Mouse (Mus musculus) lung, adult 18-20 months (tissue): ENCODE measurements around the gene Pdhb.

Experiments used
- DNase-seq, 2 experiments: peaks; one replicate each; pipeline ENCODE4 v3.0.0; 2022; ENCODE audit warnings: mixed read lengths in 2 of 2

Pdhb gene

DNA sequence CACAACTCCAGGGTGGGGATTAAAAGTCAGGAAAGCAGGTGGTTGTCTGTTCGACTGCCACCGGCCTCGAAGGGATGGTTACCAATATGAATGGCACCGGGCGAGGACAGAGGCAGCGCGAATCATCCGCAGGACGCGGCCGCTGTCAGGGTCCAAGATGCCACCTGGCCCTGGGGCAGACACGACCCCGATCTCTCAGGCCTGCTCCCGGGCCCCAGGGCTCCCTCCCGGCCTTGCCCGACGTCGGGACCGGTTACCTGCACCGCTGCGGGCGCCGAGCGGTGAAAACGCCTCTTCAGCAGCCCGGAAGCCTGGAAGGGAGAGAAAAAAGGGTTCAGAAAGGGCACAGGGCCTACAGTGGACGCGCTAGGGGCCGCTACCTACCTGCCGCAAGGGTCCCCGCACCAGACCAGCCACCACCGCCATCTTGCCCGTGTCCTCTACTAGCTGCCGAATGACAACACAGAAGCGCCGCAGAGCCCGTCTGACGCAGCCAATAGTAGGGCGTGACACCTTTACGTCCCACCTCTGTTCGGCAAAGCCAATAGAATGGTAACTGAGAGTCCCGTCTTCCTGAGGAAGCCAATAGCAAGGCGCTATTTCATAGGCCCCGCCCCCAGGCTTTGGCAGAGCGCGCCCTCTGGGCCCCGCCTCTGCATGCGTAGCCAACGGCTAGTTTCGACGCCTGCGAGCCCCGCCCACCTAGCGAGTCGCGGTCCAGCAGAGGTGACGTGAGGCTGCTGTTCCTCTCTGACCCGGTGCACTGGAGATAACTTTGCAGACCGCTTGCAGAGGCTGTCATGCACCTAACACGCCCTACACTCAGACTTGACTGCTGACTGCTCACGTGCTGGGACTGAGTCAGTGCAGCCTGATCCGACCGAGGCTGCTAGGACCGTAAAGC lies at the start of gene Pdhb:
Pdhb (minus strand) TSS at position 519 of the 904 bp plus-strand sequence.
- DNase-seq, result peak; percentile 99

DNA sequence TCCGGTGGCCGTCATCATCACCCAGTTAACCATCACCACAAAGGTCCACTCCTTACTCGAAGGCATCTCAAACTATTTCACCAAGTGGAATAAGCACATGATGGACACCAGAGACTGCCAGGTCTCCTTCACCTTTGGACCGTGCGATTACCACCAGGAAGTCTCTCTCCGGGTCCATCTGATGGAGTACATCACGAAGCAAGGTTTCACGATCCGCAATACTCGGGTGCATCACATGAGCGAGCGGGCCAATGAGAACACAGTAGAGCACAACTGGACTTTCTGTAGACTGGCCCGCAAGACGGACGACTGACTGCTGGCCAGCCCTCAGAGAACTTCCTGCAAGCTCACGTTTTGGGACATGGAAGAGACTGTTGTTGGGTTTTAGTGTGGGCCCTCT lies 49.7 kb upstream of the Pdhb start:
- DNase-seq, result no peak

DNA sequence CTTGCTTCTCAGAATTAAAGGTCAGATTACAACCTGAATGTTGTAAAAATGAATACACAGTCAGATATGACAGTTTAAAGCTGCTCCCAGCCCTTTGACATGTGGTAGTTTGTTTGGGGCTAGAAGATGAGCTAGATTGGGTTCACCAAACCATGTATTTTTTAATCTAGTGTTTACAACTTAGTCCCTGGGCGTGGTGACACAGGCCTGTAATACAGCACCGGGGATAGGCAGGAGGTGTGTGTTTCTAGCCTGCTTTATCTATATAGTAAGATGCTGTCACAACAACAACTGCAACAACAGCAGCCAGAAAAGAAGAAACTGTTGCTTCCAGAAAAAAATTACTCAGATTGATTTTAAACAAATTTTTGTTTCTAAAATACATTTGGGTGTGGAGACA lies 48.1 kb upstream of the Pdhb start:
- no peak for DNase-seq

DNA sequence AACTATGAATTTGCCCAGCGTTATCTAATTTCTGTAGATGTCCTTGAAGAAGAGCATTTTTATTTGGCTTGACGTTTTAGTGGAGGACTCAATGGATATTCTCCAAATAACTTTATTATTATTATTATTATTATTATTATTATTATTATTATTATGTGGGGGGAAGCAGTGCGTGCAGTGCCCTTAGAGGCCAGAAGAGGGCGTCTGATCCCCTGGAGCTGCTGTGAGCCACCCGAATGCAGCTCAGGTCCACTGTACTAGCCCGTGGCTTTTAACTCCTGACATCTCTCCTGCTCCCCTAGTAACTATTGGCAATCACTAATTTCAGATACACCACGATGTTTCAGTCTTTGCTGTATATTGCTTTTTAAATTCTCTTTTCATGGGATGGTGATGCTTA lies 47.5 kb upstream of the Pdhb start:
- DNase-seq, result no peak

DNA sequence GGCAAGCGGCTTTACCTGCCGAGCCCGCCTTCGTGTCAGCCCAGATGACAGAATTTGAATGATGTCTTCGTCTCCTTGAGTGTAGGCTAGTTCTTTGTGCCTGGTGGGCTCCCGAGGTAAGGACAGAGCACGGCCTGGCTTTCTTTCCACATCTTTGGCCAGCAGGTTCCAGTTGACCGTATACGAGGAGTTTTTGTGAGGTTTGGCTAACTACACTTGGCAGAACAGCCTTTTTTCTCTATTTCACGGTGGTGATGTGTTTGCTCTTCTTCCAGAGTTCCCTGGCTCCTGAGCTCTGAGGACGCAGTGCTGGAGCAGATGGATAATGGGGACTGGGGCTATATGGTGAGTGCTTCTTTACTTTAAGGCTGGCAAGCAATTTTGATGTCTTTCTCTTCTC lies 47.1 kb upstream of the Pdhb start:
- DNase-seq, result no peak

DNA sequence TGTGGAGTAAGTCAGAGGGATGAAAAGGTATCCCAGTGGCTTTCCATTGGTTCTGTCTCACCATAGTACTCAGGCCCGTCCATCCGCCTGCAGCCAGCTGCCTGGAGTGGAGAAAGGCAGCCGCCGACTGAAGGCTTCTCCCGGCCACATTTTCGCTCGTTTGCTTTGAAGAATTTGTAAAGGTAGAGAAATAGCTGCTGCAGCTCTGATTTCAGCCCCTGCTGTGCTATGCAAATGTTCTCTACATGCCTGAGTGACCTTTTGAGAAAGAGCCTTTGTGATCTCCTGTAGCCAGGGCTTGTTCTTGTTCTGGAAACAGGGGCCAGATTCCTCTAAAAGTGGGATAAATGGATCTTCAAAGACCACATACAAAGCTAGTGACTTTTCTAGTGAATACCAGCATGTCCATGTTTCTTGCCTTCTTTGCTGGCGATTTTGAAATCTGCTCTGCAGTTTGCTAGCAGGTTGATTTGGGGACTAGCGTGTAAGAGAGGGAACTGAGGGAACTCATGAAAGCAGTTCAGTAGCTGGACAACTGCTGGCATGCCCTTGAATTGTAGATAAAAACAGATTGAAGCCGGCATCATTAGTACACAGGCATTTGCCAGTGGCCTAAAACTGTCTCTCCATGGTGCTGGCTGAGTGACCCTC lies 46.0 kb upstream of the Pdhb start:
- no peak for DNase-seq

DNA sequence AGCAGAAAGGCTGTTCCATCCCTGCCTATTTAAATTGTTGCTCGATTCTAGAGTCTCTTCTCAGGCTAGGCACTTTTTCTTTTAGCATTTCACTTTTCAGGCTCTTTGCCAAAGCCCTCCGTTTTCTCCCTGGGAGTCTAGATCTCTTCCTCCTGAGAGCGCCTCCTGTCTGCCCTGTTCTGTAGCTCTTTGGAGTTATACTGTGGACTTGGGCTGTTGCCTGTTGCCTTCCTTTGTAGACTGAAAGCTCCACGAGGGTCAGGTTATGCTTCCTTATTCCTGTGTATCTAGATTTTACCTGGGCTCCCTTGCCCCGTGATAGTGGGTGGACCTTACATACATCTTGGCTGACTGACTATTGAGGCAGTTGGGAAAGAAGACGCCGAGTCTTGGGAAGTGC lies 45.4 kb upstream of the Pdhb start:
- DNase-seq, result no peak

DNA sequence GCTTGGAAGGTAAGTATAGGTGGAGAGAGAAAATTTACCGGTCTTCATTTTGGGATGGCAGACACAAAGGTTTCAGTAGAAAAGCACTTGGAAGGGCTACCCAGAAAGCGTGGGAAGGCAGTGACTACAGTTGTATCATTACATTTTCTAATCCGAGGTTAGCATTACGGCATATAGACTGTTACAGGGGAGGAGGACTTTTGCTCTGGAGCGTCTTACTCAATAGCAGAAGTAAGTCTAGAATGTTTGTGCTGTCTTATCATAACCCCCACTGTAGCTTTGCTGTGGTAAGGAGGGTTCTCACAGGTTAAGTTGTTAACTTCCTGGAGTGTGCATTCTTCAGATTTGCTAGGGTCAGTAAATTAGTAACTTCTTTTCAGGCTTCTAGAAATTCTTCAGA lies 43.3 kb upstream of the Pdhb start:
- DNase-seq, result no peak

DNA sequence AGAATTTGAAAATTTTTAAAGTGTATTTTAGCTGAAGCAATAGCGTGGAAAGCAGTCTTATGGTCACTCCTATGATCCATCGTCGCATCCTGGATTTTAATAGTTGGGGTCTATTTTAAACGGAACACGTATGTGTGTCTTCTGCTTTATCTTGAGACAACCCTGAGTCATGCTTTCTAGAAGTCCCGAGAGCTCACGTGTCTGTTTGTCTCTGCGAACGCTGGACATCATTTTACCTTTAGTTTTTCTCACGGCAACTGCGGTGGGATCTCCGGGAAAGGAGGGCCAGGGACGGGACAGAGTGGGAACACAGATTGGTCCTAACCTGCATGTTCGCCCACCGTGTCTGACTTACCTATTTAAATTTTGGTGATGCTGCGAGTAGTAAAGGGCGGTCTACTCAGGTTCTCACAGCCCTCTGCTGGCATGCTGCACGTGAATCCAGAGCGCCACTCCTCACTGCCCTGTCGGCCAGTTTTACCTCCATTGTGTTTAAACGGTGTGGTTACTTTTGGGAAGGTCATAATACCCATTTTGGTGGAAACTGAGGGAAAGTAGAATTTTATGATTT lies 42.5 kb upstream of the Pdhb start:
- no peak for DNase-seq

DNA sequence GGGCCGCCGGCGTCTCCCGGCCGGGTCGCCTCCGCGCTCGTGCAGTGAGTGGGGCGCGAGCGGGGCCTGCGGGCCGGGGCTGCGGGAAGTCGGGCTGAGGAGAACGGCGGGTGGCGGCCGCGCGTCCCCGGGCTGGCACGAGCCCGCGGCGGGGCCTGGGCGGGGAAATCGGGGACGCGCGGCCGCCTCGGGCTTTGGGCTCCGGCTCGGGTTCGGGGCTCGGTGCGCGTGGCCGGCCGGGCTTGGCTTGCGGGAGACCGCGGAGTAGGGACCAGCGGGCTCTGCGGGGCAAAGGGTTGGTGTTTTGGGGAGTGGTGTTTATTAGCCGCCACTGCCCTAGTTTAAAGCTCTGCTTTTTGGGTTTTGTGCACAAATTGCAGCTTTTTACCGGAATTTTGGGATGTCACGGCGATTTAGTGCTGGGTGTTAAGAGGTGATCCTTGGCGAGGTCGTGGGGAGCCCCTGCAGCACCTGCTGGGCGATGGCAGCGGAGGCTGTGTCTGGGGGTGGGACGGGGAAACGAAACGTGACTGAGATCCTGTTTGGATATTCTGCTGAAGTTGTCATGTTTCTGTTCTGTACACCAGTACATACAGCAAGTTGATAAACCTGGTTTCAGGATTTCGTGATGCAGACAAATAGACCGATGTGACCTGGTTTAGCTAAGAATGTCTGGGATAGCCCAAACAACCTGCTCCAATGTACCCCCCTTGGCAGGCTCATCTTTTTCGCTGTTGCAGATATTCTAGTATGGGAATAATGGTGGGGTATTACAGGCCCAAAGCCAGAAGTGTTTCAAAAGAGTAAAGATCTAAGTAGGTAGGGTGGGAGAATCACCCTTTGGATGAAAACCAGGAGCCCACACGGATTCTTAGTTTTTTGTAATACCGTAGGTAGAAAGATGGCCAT lies 41.7 kb upstream of the Pdhb start:
- peak; percentile 64 to 70 for DNase-seq

DNA sequence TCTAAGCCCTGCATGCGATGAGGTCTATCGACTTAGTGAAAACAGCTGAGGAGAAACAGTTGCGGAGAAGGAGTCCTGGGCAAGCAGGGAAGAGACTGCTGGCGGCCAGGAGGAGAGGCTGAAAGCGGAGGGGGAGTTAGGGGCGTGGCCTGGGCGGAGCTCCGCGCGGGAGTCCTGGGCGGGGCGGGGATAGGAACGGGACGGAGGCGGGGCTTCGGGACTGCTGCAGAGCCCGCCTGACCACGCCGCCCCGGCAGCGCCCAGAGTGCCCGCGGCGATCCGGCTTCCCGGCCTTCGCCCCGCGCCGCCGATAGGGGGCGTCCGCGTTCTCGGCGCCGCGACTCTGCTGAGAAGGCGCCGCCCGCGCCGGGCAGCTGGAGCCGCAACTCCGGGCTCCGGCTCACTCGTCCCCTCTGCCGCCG lies 41.0 kb upstream of the Pdhb start, which contains the start of gene Kctd6:
Kctd6 (plus strand) TSS at position 338 of the 422 bp plus-strand sequence.
- DNase-seq, result peak; percentile 97 to 99

DNA sequence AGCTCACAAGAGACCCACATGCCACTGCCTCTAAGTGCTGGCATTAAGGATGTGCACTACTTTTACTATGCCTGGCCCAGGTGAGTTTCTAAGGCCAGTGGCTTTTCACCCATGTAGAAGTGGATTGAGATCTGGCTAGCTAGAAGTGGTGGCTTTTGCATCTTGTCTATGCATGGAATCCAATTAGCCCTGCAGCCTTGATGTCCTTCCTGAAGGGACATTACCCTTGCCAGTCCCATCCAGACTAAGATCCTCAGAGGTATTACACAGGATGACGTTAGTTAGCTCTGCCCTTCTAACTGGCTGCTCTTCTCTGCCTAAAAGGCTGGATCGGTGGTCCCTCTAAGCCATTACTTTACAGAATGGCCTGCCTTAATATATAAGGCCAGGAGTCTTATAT lies 40.2 kb upstream of the Pdhb start:
- no peak for DNase-seq

DNA sequence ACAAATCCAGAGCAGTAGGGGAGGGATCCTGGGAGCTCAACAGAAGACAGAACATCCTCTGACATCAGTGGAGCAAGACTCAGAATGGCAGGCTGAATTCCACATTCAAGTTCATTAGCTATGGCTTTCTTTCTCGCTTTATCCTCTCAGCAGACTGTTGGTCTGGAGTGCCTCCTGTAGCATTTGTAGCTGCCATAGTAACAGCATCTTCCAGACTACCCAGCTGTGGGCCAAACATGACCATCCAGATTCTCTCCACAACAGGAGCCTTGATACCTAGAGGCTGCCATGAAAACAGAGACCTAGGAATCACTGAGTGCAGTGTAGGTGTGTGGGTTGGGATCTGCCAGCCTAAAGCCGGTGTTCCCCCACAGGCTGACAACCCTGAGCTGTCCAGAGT lies 37.1 kb upstream of the Pdhb start:
- DNase-seq, result no peak

DNA sequence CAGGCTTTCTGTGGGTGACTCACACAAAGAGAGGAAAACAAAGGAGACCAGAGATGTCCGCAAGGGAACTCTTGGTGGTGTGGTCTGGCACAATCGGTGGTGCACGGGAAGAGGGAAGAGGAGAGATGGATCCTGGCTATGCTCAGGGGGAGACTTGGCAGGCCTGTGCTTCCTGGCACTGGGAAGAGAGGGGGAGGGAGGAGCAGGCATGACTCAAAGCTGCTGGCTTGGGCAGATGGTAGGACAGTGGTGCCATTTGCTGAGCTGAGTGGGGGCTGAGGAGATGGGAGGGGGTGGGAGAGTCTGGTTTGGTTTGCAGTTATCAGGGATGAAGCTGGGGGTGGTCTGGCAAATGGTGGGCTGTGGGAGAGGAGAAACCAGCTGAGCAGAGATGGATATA lies 36.1 kb upstream of the Pdhb start:
- no peak for DNase-seq

DNA sequence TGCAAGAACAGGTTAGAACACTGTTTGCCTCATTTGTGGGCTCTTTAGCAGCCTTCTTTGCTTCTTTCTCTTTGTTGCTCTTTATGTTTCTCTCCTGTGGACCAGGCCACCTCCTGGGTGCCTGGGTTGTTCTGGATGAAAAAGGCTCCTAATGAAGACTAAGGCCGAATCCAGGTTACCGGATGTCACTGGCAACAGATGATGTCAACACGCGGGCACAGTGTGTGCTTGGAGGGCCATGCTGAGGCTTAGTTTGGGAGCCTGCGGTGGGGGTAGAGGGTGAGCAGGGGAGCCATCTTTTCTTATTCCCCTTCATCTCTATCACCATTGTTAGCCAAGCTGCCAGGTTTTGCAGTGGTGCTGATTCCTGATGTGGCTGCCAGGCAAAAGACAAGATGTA lies 34.7 kb upstream of the Pdhb start:
- no peak for DNase-seq

DNA sequence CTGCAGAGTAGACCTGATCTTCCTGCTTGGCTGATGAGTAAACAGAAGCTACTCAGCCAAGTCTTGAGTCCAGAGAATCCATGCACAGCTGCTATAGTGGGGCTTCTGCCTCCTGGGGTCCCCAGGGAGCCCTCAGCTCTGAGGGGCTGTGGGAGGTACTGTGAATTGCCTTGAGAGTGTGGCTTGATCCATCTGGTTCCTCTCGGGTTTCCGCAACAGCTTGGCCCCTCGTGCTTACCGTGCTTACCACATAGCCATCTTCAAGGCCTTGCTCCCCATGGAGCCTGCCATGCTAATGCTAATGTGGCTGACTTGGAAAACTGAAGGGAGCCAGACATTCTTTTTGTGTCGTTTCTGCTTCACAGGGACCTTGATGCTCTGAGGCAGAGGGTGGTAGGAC lies 34.3 kb upstream of the Pdhb start:
- DNase-seq, result no peak

DNA sequence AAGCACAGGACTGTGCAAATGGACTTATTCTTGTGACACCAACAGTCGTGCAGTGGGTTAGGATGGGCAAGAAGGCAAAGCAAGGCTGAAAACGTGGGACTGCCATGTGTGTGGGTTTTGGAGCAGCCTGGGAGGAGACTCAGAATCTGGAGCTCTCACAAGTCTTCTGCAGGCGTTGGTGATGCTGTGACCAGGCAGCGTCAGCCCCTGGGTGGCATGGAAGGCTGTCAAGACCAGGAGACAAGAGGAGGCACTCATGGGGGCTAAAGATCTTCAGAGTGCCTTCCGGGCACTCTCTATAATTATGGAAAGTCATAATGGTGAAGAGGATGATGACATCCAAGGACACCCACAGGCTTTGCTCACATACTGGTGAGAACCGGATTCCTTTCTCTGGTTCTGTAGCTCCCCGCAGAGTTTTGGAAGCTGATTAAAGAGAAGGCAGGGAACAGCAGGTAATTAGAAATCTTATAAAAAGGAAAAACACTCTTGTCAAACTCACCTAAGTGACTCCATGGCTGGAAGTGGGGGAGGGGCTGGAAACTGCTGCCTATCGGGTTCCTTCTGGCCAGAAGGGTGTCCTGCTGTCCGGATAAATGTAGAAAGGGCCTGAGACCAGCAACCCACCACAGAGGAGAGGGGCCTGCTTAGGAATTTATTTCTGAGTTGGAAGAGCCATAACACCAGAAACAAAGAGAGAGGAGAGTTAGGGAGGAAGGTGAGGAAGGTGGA lies 33.5 kb upstream of the Pdhb start:
- DNase-seq, result no peak

DNA sequence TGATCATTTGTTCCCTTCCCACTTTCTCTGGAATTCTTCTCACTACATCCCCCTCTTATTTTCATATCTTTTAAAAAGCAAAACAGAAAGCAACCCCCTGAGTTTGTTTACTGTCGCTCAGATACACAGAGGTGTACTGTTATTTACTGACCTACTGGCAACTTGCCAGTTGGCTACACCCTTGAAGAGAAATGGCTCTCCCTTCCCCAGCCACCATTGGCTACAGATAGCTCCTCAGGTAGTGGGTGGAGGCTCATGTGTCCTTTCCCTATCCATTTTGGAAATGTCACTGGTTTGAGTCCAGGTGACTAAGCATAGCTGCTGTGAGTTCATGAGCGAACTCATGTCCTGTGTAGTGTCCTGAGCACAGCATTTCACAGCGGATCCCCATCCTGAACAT lies 28.9 kb upstream of the Pdhb start:
- DNase-seq, result no peak

DNA sequence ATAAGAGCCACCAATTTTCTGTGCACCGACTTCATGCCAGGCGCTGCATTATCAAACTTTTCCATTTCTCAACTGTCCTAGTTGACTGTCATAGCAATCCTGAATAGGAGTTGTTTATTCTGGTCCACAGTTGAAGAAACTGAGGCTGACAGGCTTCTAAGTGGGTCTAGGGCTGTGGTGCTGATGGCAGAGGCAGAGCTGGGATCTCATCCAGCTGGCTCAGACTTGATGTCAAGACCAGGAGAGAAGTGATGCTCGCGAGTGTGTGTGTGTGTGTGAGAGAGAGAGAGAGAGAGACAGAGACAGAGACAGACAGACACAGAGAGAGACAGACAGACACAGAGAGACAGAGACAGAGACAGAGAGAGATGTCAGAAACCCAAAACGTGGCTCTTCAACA lies 27.9 kb upstream of the Pdhb start:
- no peak for DNase-seq

DNA sequence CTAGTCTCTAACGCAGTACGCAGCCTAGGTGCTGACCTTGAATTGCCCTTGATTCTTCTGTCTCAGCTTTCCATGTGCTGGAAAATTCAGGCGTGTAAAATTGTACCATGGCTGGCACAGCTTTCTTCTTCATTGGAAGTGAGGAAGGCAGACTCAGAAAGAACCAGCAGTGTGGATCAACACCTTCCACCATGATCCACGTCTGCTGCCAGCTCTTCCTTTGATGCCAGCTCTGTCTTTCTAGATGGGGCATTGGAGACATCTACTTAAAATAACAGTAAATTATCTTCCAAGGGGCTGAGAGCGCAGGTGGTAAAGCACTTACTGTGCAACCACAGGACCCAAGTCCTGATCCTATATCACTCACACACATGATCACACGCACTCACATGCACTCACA lies 19.9 kb upstream of the Pdhb start:
- DNase-seq, result no peak

DNA sequence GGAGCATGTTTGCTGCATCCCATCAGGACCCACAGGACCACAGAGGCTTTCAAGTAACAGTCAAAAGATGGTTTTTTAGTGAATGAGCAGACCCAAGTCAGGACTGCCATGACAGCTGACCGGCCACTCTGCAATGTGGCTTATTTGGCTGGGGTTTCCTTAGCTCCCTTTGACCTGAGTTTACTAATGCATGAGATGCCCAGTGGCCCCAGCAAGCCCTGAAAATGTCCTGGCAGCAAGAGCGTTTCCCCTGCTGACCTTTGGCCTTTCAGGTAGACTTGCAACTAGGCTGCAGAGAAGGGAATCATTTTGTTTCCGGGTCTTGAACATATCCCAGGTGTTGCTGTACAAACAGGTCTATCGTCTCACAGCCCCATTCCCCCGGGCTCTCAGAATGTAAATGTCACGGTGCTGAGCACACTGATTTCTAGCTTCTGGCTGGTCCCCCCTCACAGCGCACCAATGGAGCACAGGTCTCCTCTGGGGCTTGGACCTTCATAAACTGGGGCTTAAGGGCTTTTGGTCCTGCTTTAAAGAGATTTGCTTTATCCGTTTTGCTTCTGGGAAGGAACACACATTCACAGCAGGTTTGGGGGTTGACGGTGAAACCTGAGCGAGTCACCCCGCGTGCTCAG lies 18.6 kb upstream of the Pdhb start:
- no peak for DNase-seq

DNA sequence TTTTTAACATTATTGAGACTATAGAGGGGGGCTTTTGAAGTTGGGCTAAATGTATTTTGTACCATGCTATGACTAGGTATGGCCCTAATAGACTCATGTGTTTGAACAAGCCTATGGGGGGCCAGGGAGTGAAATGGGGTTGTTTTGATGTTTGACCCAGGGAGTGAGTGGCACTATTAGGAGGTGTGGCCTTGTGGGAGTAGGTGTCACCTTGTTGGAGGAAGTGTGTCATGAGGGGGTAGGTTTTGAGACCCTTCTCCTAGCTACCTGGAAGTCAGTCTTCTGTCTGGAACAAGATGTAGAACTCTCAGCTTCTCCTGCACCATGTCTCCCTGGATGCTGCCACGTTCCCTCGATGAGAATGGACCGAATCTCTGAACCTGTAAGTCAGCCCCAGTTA lies 17.7 kb upstream of the Pdhb start:
- no peak for DNase-seq
